Mouse (Mus musculus) CH12.LX (cell line): ENCODE data around the gene Tpst1. TPM values are rescaled to one million over a fixed set of nuclear protein-coding genes. Genes with fewer than 3 reads are reported as not detected.

Source experiments
- DNase-seq: peaks from one replicate; pipeline ENCODE4 v3.0.0-alpha.2; 2013; ENCODE audit errors: extremely low read depth
- H3K27ac ChIP-seq: 2 replicates; pipeline ENCODE4 v1.5.1; 2012; ENCODE audit warnings: low read depth, mild to moderate bottlenecking, control low read depth, moderate library complexity; ENCODE audit not compliant: insufficient read depth
- H3K27me3 ChIP-seq: replicated peaks from 2 replicates; pipeline ENCODE3; 2012; ENCODE audit warnings: inconsistent platforms
- H3K36me3 ChIP-seq, 2 experiments: replicated peaks in 1 of 2; 2 replicates each; pipeline versions ENCODE3 to v1.6.1; 2012; ENCODE audit warnings: inconsistent platforms in 1 of 2, low read length in 1 of 2, mild to moderate bottlenecking in 1 of 2, mixed read lengths in 1 of 2, moderate library complexity in 1 of 2; ENCODE audit not compliant: control insufficient read depth in 1 of 2, insufficient read depth in 1 of 2
- H3K4me1 ChIP-seq, 2 experiments: 2 replicates each; pipeline ENCODE4 v1.6.1; 2012; ENCODE audit warnings: inconsistent platforms in 1 of 2, moderate library complexity in 1 of 2; ENCODE audit not compliant: insufficient read depth in 2 of 2, control insufficient read depth in 1 of 2
- H3K4me2 ChIP-seq: 2 replicates; pipeline ENCODE4 v1.6.1; 2012; ENCODE audit warnings: low read depth, mild to moderate bottlenecking, control low read depth; ENCODE audit not compliant: poor library complexity, insufficient read depth, severe bottlenecking
- H3K4me3 ChIP-seq, 3 experiments: fragments of 150-350 bp in 1 of 3; sonication (generic) in 1 of 3; replicated peaks in 1 of 3; 2 replicates each; pipeline versions ENCODE3 to v1.5.1; 2011 to 2012; ENCODE audit warnings: low read depth in 2 of 3, low read length in 2 of 3, mild to moderate bottlenecking in 2 of 3, moderate library complexity in 2 of 3, control low read depth in 1 of 3, improper control_type of control experiment in 1 of 3, inconsistent platforms in 1 of 3, mixed read lengths in 1 of 3; ENCODE audit not compliant: poor library complexity in 1 of 3
- H3K79me2 ChIP-seq: replicated peaks from 2 replicates; pipeline ENCODE4 v1.6.1; 2012; ENCODE audit warnings: mild to moderate bottlenecking, moderate library complexity; ENCODE audit not compliant: control insufficient read depth, poor library complexity, insufficient read depth, severe bottlenecking; ENCODE audit errors: extremely low read depth
- H3K9ac ChIP-seq: 2 replicates; pipeline ENCODE4 v1.6.1; 2012; ENCODE audit warnings: low read depth, mild to moderate bottlenecking, control low read depth, moderate library complexity; ENCODE audit not compliant: insufficient read depth
- H3K9me3 ChIP-seq: replicated peaks from 2 replicates; pipeline ENCODE3; 2012; ENCODE audit warnings: low read length, inconsistent platforms, mixed read lengths
- BHLHE40 ChIP-seq: IDR thresholded peaks from 2 replicates; pipeline ENCODE4 v1.6.1; 2011; ENCODE audit warnings: mild to moderate bottlenecking, low read depth, low read length, improper control_type of control experiment
- CHD1 ChIP-seq: IDR thresholded peaks from 2 replicates; pipeline ENCODE4 v1.6.1; 2012; ENCODE audit warnings: low read depth, low read length, improper control_type of control experiment, inconsistent platforms
- E2F4 ChIP-seq: IDR thresholded peaks from 2 replicates; pipeline ENCODE4 v1.6.1; 2011; ENCODE audit warnings: low read depth, low read length, improper control_type of control experiment; ENCODE audit not compliant: insufficient replicate concordance
- ELF1 ChIP-seq: IDR thresholded peaks from 2 replicates; pipeline ENCODE4 v1.6.1; 2014; ENCODE audit warnings: low read depth, mild to moderate bottlenecking, inconsistent platforms, low read length, improper control_type of control experiment
- EP300 ChIP-seq: IDR thresholded peaks from 2 replicates; pipeline ENCODE4 v1.6.1; 2011; ENCODE audit warnings: low read length, improper control_type of control experiment
- ETS1 ChIP-seq: conservative IDR thresholded peaks from 2 replicates; pipeline ENCODE4 v1.6.1; 2012; ENCODE audit warnings: low read depth, mild to moderate bottlenecking, inconsistent platforms, low read length, improper control_type of control experiment, moderate library complexity
- IRF4 ChIP-seq: IDR thresholded peaks from 2 replicates; pipeline ENCODE4 v1.6.1; 2014; ENCODE audit warnings: low read depth, mild to moderate bottlenecking, inconsistent platforms, low read length, improper control_type of control experiment
- JUND ChIP-seq: conservative IDR thresholded peaks from 2 replicates; pipeline ENCODE4 v1.6.1; 2011; ENCODE audit warnings: low read depth, low read length, improper control_type of control experiment
- KAT2A ChIP-seq: IDR thresholded peaks from 2 replicates; pipeline ENCODE4 v1.6.1; 2012; ENCODE audit warnings: low read length, improper control_type of control experiment, inconsistent platforms; ENCODE audit not compliant: insufficient replicate concordance
- MAFK ChIP-seq: IDR thresholded peaks from 2 replicates; pipeline ENCODE4 v1.6.1; 2011; ENCODE audit warnings: low read length, improper control_type of control experiment; ENCODE audit not compliant: insufficient replicate concordance
- MAX ChIP-seq: IDR thresholded peaks from 2 replicates; pipeline ENCODE4 v1.6.1; 2011; ENCODE audit warnings: low read length, improper control_type of control experiment
- MAZ ChIP-seq: IDR thresholded peaks from 2 replicates; pipeline ENCODE4 v1.6.1; 2012; ENCODE audit warnings: low read depth, mild to moderate bottlenecking, inconsistent platforms, low read length, improper control_type of control experiment, moderate library complexity
- MEF2A ChIP-seq: IDR thresholded peaks from 2 replicates; pipeline ENCODE4 v1.6.1; 2014; ENCODE audit warnings: low read depth, mild to moderate bottlenecking, inconsistent platforms, low read length, improper control_type of control experiment, borderline replicate concordance
- MXI1 ChIP-seq: IDR thresholded peaks from 2 replicates; pipeline ENCODE4 v1.6.1; 2011; ENCODE audit warnings: mild to moderate bottlenecking, low read depth, low read length, improper control_type of control experiment
- MYC ChIP-seq: IDR thresholded peaks from 2 replicates; pipeline ENCODE4 v1.6.1; 2011; ENCODE audit warnings: low read depth, mild to moderate bottlenecking, improper control_type of control experiment, low read length
- NELFE ChIP-seq: IDR thresholded peaks from 2 replicates; pipeline ENCODE4 v1.6.1; 2011; ENCODE audit warnings: low read depth, low read length, improper control_type of control experiment
- NRF1 ChIP-seq: IDR thresholded peaks from 2 replicates; pipeline ENCODE4 v1.6.1; 2014; ENCODE audit warnings: low read depth, mild to moderate bottlenecking, inconsistent platforms, low read length, improper control_type of control experiment, moderate library complexity
- PAX5 ChIP-seq: IDR thresholded peaks from 2 replicates; pipeline ENCODE4 v1.6.1; 2012; ENCODE audit warnings: low read length, inconsistent platforms, mixed read lengths
- POLR2A ChIP-seq: IDR thresholded peaks from 2 replicates; pipeline ENCODE4 v1.6.1; 2011; ENCODE audit warnings: low read depth, mild to moderate bottlenecking, improper control_type of control experiment, low read length
- RAD21 ChIP-seq: IDR thresholded peaks from 2 replicates; pipeline ENCODE4 v1.6.1; 2011; ENCODE audit warnings: low read depth, mild to moderate bottlenecking, low read length, improper control_type of control experiment, moderate library complexity
- RCOR1 ChIP-seq: conservative IDR thresholded peaks from 2 replicates; pipeline ENCODE4 v1.6.1; 2012; ENCODE audit warnings: low read depth, mild to moderate bottlenecking, inconsistent platforms, low read length, improper control_type of control experiment
- SIN3A ChIP-seq: IDR thresholded peaks from 2 replicates; pipeline ENCODE4 v1.6.1; 2012; ENCODE audit warnings: low read length, improper control_type of control experiment, inconsistent platforms
- TBP ChIP-seq: conservative IDR thresholded peaks from 2 replicates; pipeline ENCODE4 v1.6.1; 2011; ENCODE audit warnings: low read depth, low read length, improper control_type of control experiment
- TCF12 ChIP-seq: IDR thresholded peaks from 2 replicates; pipeline ENCODE4 v1.6.1; 2014; ENCODE audit warnings: low read depth, mild to moderate bottlenecking, inconsistent platforms, low read length, improper control_type of control experiment
- USF1 ChIP-seq: IDR thresholded peaks from 2 replicates; pipeline ENCODE4 v1.6.1; 2014; ENCODE audit warnings: low read depth, mild to moderate bottlenecking, inconsistent platforms, low read length, improper control_type of control experiment
- USF2 ChIP-seq: conservative IDR thresholded peaks from 2 replicates; pipeline ENCODE4 v1.6.1; 2011; ENCODE audit warnings: low read depth, low read length, improper control_type of control experiment
- ZC3H11A ChIP-seq: IDR thresholded peaks from 2 replicates; pipeline ENCODE4 v1.6.1; 2012; ENCODE audit warnings: low read depth, mild to moderate bottlenecking, inconsistent platforms, low read length, improper control_type of control experiment
- ZKSCAN1 ChIP-seq: IDR thresholded peaks from 2 replicates; pipeline ENCODE4 v1.6.1; 2012; ENCODE audit warnings: low read depth, inconsistent platforms, low read length, improper control_type of control experiment, borderline replicate concordance
- ZMIZ1 ChIP-seq: IDR thresholded peaks from 2 replicates; pipeline ENCODE4 v1.6.1; 2012; ENCODE audit warnings: low read depth, mild to moderate bottlenecking, inconsistent platforms, low read length, improper control_type of control experiment
- dilution Hi-C: fragments of 300-500 bp; cut with MboI; formaldehyde crosslinking; loops from 2 replicates; pipeline ENCODE4 v1.14.3; 2020; ENCODE audit warnings: low sequenced_read_pairs; ENCODE audit not compliant: extremely low pct_unique_long_range_greater_than_20kb, extremely low pct_ligation_motif_present
- in situ Hi-C: fragments of 300-500 bp; cut with MboI; formaldehyde crosslinking; loops from 3 replicates; pipeline ENCODE4 v1.14.3; 2019; ENCODE audit warnings: low sequenced_read_pairs, low pct_ligation_motif_present, low pct_unique_long_range_greater_than_20kb, mixed read lengths
- polyA plus RNA-seq: library from polyadenylated mRNA; unstranded; fragments of >175 nt; gene quantifications from 2 replicates; pipeline ENCODE4 v1.2.1, GENCODE M21; 2012; ENCODE audit warnings: low read depth; ENCODE audit not compliant: insufficient read length
- total RNA-seq, 2 experiments: library from RNA; depleted of rRNA; stranded (reverse); fragments of 300-350 nt in 1 of 2; fragments of >200 nt in 1 of 2; gene quantifications; 2 replicates each; pipeline ENCODE4 v1.2.3; 2012 to 2014

Tpst1 gene
- total and polyA plus RNA-seq, 3 experiments, result 36.8 to 52.5 (median 43.2) TPM

DNA sequence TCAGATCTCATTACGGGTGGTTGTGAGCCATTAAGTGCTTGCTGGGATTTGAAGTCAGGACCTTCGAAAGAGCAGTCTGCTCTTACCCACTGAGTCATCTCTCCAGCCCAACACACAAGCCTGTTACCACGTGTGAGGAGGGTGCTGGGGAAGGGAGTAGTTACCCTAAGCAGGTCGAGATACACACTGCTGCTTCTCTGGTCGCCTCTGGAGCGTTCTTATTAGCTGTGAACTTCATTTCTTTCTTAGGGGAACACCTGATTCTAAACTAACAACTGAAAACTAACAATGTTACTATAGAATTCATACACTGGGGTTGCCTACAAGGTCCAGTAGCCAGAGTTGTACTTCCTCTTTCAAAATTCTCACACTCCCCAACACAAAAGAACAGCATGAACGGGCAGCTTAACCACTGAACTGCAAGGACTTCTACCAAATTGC is 86.7 kb downstream of the Tpst1 start:
- in situ Hi-C loops, result no loop called here
- H3K4me3 ChIP-seq, result no peak overlapping the region
- no peaks in the 10 kb centered on the region for H3K9me3 ChIP-seq
- H3K79me2 ChIP-seq, result no peaks in the 10 kb centered on the region
- no peak overlapping the region for H3K9ac ChIP-seq
- DNase-seq, result peak; percentile 77
- peak overlapping the region; percentile 74 for H3K27ac ChIP-seq
- dilution Hi-C loops, result no loop called here
- peaks cover 9 to 30% of the 10 kb centered on the region in 2 experiments; a peak in 3 of 4 replicates for H3K4me1 ChIP-seq
- H3K4me2 ChIP-seq, result peak overlapping the region; percentile 47; the same call in 1 of the 2 replicates
- no peaks in the 10 kb centered on the region for H3K27me3 ChIP-seq
- 0 out of 2 replicates have a peak, but pooled peaks have one; percentile 18 for TF ChIP-seq ETS1
- no peak for TF ChIP-seq CHD1
- peak; percentile 44; the same call in 1 of the 2 replicates for TF ChIP-seq SIN3A
- no peak for TF ChIP-seq ZC3H11A
- no peak for TF ChIP-seq NRF1
- peak; percentile 33; the same call in 1 of the 2 replicates for TF ChIP-seq POLR2A
- no peak for TF ChIP-seq MEF2A
- no peak for TF ChIP-seq ZKSCAN1
- TF ChIP-seq MYC, result peak; percentile 96
- no peak; the same call in 1 of the 2 replicates for TF ChIP-seq RAD21
- TF ChIP-seq MAX, result peak; percentile 79
- no peak for TF ChIP-seq USF2
- TF ChIP-seq E2F4, result no peak
- no peak for TF ChIP-seq IRF4
- peak; percentile 40; the same call in 1 of the 2 replicates for TF ChIP-seq BHLHE40
- TF ChIP-seq ELF1, result no peak
- TF ChIP-seq RCOR1, result no peak
- TF ChIP-seq MAFK, result no peak
- TF ChIP-seq KAT2A, result no peak
- no peak; the same call in 1 of the 2 replicates for TF ChIP-seq JUND
- TF ChIP-seq MXI1, result peak; percentile 64; the same call in 1 of the 2 replicates
- TF ChIP-seq ZMIZ1, result no peak
- no peak for TF ChIP-seq USF1
- TF ChIP-seq TCF12, result no peak
- no peak for TF ChIP-seq NELFE
- no peak for TF ChIP-seq TBP
- peak; percentile 56 for TF ChIP-seq EP300
- TF ChIP-seq MAZ, result no peak
- TF ChIP-seq PAX5, result no peak
- H3K36me3 ChIP-seq, result peaks cover 0 to 5% of the 10 kb centered on the region in 2 experiments
